Mouse (Mus musculus) ES-E14 (cell line): ENCODE data around the gene Ldlrad3. TPM values are rescaled to one million over a fixed set of nuclear protein-coding genes. Genes with fewer than 3 reads are reported as not detected.

ENCODE experiments used
- DNase-seq: peaks from one replicate; pipeline ENCODE4 v3.0.0-alpha.2; 2013; ENCODE audit warnings: low read depth, low spot score
- H3K27ac ChIP-seq: 2 replicates; pipeline ENCODE4 v1.5.1; 2012; ENCODE audit warnings: low read depth, mild to moderate bottlenecking, low read length, moderate library complexity, mixed read lengths; ENCODE audit not compliant: poor library complexity, insufficient read depth, severe bottlenecking
- H3K36me3 ChIP-seq: 2 replicates; pipeline ENCODE4 v1.6.1; 2012; ENCODE audit warnings: mild to moderate bottlenecking, low read length, moderate library complexity, mixed read lengths; ENCODE audit not compliant: control insufficient read depth, poor library complexity, insufficient read depth, severe bottlenecking
- H3K4me1 ChIP-seq, 2 experiments: fragments of 150-350 bp in 1 of 2; sonication (generic) in 1 of 2; 2 replicates each; pipeline ENCODE4 v1.6.1; 2012; ENCODE audit warnings: low read length in 2 of 2, mild to moderate bottlenecking in 1 of 2, mixed read lengths in 1 of 2; ENCODE audit not compliant: control insufficient read depth in 2 of 2, insufficient read depth in 2 of 2, poor library complexity in 1 of 2
- H3K4me3 ChIP-seq, 2 experiments: fragments of 150-350 bp in 1 of 2; sonication (generic) in 1 of 2; 2 replicates each; pipeline ENCODE4 v1.5.1; 2012; ENCODE audit warnings: low read length in 2 of 2, low read depth in 1 of 2, mild to moderate bottlenecking in 1 of 2, mixed read lengths in 1 of 2; ENCODE audit not compliant: insufficient read depth in 1 of 2, poor library complexity in 1 of 2, severe bottlenecking in 1 of 2
- H3K9ac ChIP-seq: 2 replicates; pipeline ENCODE4 v1.6.1; 2012; ENCODE audit warnings: low read depth, mild to moderate bottlenecking, low read length, mixed read lengths; ENCODE audit not compliant: poor library complexity, insufficient read depth, severe bottlenecking
- H3K9me3 ChIP-seq: fragments of 150-350 bp; sonication (generic); 2 replicates; pipeline ENCODE4 v1.6.1; 2012; ENCODE audit warnings: low read depth, mild to moderate bottlenecking, low read length; ENCODE audit not compliant: control insufficient read depth, insufficient read depth
- CHD2 ChIP-seq: IDR thresholded peaks from 2 replicates; pipeline ENCODE4 v1.6.1; 2014; ENCODE audit warnings: mild to moderate bottlenecking, low read depth, low read length, inconsistent platforms
- HCFC1 ChIP-seq: IDR thresholded peaks from 2 replicates; pipeline ENCODE4 v1.6.1; 2012; ENCODE audit warnings: low read length, inconsistent platforms, borderline replicate concordance; ENCODE audit not compliant: insufficient read depth
- MAFK ChIP-seq: IDR thresholded peaks from 2 replicates; pipeline ENCODE4 v1.6.1; 2014; ENCODE audit warnings: mild to moderate bottlenecking, low read depth, low read length, inconsistent platforms; ENCODE audit not compliant: insufficient read depth
- ZC3H11A ChIP-seq: IDR thresholded peaks from 2 replicates; pipeline ENCODE4 v1.6.1; 2012; ENCODE audit warnings: low read depth, mild to moderate bottlenecking, inconsistent platforms, low read length, borderline replicate concordance
- ZNF384 ChIP-seq: IDR thresholded peaks from 2 replicates; pipeline ENCODE4 v1.6.1; 2012; ENCODE audit warnings: low read depth, low read length, inconsistent platforms
- in situ Hi-C, 2 experiments: fragments of 600-800 bp; cut with MboI; formaldehyde crosslinking; loops; one replicate each; pipeline ENCODE4 v1.15.1; 2025; ENCODE audit warnings: low sequenced_read_pairs in 2 of 2, inconsistent platforms in 1 of 2; ENCODE audit not compliant: unreplicated experiment in 2 of 2
- total RNA-seq: library from RNA; depleted of rRNA; stranded (reverse); fragments of 300-350 nt; gene quantifications from 2 replicates; pipeline ENCODE4 v1.2.3, GENCODE M21; 2012

Gene Ldlrad3
- total RNA-seq, 1 experiment, result 27.1 TPM

- Histone ChIP-seq H3K4me3 (no peak overlapping the region), H3K36me3 (no peaks in the 10 kb centered on the region), H3K4me1 (peaks cover 0 to 2% of the 10 kb centered on the region in 2 experiments; a peak in 1 of 4 replicates), H3K27ac (no peak overlapping the region), H3K9me3 (no peaks in the 10 kb centered on the region), H3K9ac (no peak overlapping the region)
- TF ChIP-seq CHD2 (no peak), MAFK (no peak), ZC3H11A (no peak), ZNF384 (no peak), HCFC1 (no peak)
- DNase-seq, result no peak
- in situ Hi-C loops, result no loop called here
Measured at GRCm38 (mm10) chr2:101973810-101974209, 212.4 kb downstream of the Ldlrad3 start.

- no peaks in the 10 kb centered on the region for H3K36me3 ChIP-seq
- in situ Hi-C loops, result no loop called here
- no peaks in the 10 kb centered on the region for H3K4me1 ChIP-seq
- DNase-seq, result no peak
- TF ChIP-seq ZC3H11A, result no peak
- no peak for TF ChIP-seq MAFK
- no peak for TF ChIP-seq HCFC1
- no peak for TF ChIP-seq CHD2
- TF ChIP-seq ZNF384, result no peak
- H3K4me3 ChIP-seq, result no peak overlapping the region
- H3K9me3 ChIP-seq, result no peaks in the 10 kb centered on the region
- H3K9ac ChIP-seq, result no peak overlapping the region
- no peak overlapping the region for H3K27ac ChIP-seq
Measured at GRCm38 (mm10) chr2:101967601-101968000, 218.6 kb downstream of the Ldlrad3 start.

- no peak for DNase-seq
- in situ Hi-C loops, result no loop called here
- no peak overlapping the region for H3K9ac ChIP-seq
Measured at GRCm38 (mm10) chr2:101967152-101967551, 219.0 kb downstream of the Ldlrad3 start.

GRCm38 (mm10) chr2:101966017-101966416, 220.2 kb downstream of the Ldlrad3 start:
- no peaks in the 10 kb centered on the region for H3K9me3 ChIP-seq
- H3K4me3 ChIP-seq, result no peak overlapping the region
- no peaks in the 10 kb centered on the region for H3K36me3 ChIP-seq
- peaks cover 6 to 7% of the 10 kb centered on the region in 2 experiments; a peak in 2 of 4 replicates for H3K4me1 ChIP-seq
- H3K27ac ChIP-seq, result no peak overlapping the region
- DNase-seq, result no peak
- in situ Hi-C loops, result no loop called here
- no peak overlapping the region for H3K9ac ChIP-seq
- TF ChIP-seq MAFK (0 out of 2 replicates have a peak, but pooled peaks have one; percentile 15), HCFC1 (no peak), ZNF384 (no peak)

More at GRCm38 (mm10) chr2:101967152-101967551, 219.0 kb downstream of the Ldlrad3 start:
- Histone ChIP-seq H3K4me1 (peaks cover under 1% of the 10 kb centered on the region in 2 experiments; a peak in 2 of 4 replicates), H3K36me3 (no peaks in the 10 kb centered on the region), H3K4me3 (no peak overlapping the region), H3K9me3 (no peaks in the 10 kb centered on the region), H3K27ac (no peak overlapping the region)
- TF ChIP-seq CHD2 (no peak), HCFC1 (no peak), MAFK (no peak), ZNF384 (no peak)

GRCm38 (mm10) chr2:101965515-101965914, 220.7 kb downstream of the Ldlrad3 start:
- in situ Hi-C loops, result no loop called here
- Histone ChIP-seq H3K9me3 (no peaks in the 10 kb centered on the region), H3K9ac (no peak overlapping the region), H3K36me3 (no peaks in the 10 kb centered on the region), H3K27ac (no peak overlapping the region), H3K4me1 (peaks cover 6 to 11% of the 10 kb centered on the region in 2 experiments; a peak in 2 of 4 replicates), H3K4me3 (no peak overlapping the region)
- DNase-seq, result no peak
- no peak for TF ChIP-seq CHD2
- no peak for TF ChIP-seq HCFC1
- TF ChIP-seq MAFK, result no peak
- no peak for TF ChIP-seq ZNF384
